Mouse (Mus musculus) MEL (cell line): Measurements from ENCODE around the gene Bcas3.

Source experiments
- MEF2A ChIP-seq: IDR thresholded peaks from 2 replicates; pipeline ENCODE4 v1.6.1; 2014; ENCODE audit warnings: low read depth, mild to moderate bottlenecking, inconsistent platforms, low read length, improper control_type of control experiment; ENCODE audit not compliant: poor library complexity, insufficient replicate concordance, severe bottlenecking; ENCODE audit errors: extremely low read depth
- RAD21 ChIP-seq: IDR thresholded peaks from 2 replicates; pipeline ENCODE4 v1.6.1; 2011; ENCODE audit warnings: mild to moderate bottlenecking, low read depth, low read length, improper control_type of control experiment

DNA sequence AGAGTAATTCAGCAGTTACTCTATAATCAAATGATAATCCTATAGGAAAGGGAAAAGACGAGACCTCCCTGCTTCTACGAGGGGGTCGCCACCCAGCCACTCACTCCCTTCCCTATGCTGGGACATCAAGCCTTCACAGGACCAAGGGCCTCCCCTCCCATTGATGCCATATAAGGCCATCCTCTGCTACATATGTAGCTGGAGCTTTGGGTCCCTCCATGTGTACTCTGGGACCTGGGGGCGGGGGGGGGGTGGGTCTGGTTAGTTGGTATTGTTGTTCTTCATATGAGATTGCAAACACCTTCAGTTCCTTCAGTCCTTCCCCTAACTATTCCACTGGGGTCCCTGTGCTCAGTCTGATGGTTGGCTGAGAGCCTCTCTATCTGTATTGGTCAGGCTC is 369.0 kb downstream of the Bcas3 start:
- TF ChIP-seq MEF2A (no peak), RAD21 (no peak)
